Mouse (Mus musculus) neural tube, embryonic 15.5 days (tissue): ENCODE results near the gene Plcb3. TPM values are rescaled to one million over a fixed set of nuclear protein-coding genes. Genes with fewer than 3 reads are reported as not detected.

Experiments
- ATAC-seq: fragments of 200-750 bp; cut with Nextera tagmentation; 2 replicates; pipeline ENCODE4 v1.8.0; 2017; ENCODE audit warnings: mild to moderate bottlenecking, moderate TSS enrichment, moderate library complexity; ENCODE audit not compliant: low FRiP score
- H3K27ac ChIP-seq: fragments of 300-500 bp; sonication (generic); replicated peaks from 2 replicates; pipeline ENCODE4 v1.5.1; 2015; ENCODE audit warnings: mild to moderate bottlenecking, inconsistent platforms
- H3K27me3 ChIP-seq: fragments of 300-500 bp; sonication (generic); replicated peaks from 2 replicates; pipeline ENCODE4 v1.6.1; 2015; ENCODE audit warnings: inconsistent platforms
- H3K36me3 ChIP-seq: fragments of 300-500 bp; sonication (generic); 2 replicates; pipeline ENCODE4 v1.6.1; 2015; ENCODE audit warnings: inconsistent platforms
- H3K4me1 ChIP-seq: fragments of 300-500 bp; sonication (generic); 2 replicates; pipeline ENCODE4 v1.6.1; 2015; ENCODE audit warnings: inconsistent platforms
- H3K4me2 ChIP-seq: fragments of 300-500 bp; sonication (generic); 2 replicates; pipeline ENCODE4 v1.6.1; 2015; ENCODE audit warnings: inconsistent platforms, mild to moderate bottlenecking, moderate library complexity
- H3K4me3 ChIP-seq: fragments of 300-500 bp; sonication (generic); replicated peaks from 2 replicates; pipeline ENCODE4 v1.5.1; 2015; ENCODE audit warnings: mild to moderate bottlenecking, inconsistent platforms
- H3K9ac ChIP-seq: fragments of 300-500 bp; sonication (generic); replicated peaks from 2 replicates; pipeline ENCODE4 v1.6.1; 2015; ENCODE audit warnings: mild to moderate bottlenecking, inconsistent platforms
- H3K9me3 ChIP-seq: fragments of 300-500 bp; sonication (generic); replicated peaks from 2 replicates; pipeline ENCODE4 v1.6.1; 2016; ENCODE audit warnings: inconsistent platforms
- WGBS: fragments of 180-500 bp; shearing (Covaris S2); methylation state at CpG from one replicate; pipeline ENCODE4 v1.1.7; 2015; ENCODE audit warnings: mixed read lengths; 5-methylcytosine and 5-hydroxymethylcytosine counted together
- polyA plus RNA-seq: library from polyadenylated mRNA; unstranded; fragments of >200 nt; fragmentation: Nextera tagmentation; extraction: Ambion mirVana; gene quantifications from 2 replicates; pipeline ENCODE4 v1.2.1, GENCODE M21; 2015

The Plcb3 gene
- polyA plus RNA-seq, 1 experiment from 2014 or later, result 14.1 TPM

DNA sequence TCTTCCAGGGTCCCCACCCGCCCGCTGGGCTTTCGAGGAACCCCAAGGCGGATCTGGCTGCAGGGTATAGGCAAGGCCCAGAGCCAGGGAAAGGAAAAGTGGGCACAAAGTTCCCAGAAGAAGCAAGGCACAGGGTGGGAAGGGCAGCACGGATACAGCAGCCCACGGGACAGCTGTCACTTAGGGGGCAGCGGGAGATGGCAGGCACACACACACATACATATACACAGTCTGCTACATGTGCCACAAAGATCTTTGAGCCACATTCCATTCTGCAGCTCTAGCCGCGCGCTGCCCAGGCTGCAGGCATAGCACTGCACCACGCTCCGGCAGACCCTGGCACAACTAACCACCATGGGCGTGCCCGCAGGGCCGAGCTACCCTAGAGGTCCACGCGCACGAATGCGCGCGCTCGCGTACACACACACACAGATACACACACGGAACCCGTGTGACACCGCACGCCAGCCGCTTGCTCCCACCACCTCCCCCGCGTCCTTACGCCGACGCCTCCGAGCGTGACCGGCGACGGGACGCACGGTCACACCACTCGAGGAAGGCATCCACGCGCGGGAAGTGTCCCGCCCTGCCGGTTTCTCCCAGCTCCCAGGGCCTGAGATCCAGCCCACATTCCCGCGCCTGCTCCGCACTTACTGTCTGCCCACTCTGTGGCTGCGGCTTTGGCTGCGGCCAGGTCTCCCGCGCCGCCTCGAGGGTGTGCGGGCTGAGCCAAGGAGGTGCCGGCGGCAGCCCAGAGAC is 42.7 kb downstream of the Plcb3 start:
- Histone ChIP-seq H3K4me3 (peak overlapping the region; percentile 47), H3K9me3 (no peaks in the 10 kb centered on the region), H3K27ac (peak overlapping the region; percentile 42; the same call in 1 of the 2 replicates), H3K36me3 (0 out of 2 replicates have a peak, but pooled peaks cover 6% of the 10 kb centered on the region), H3K4me1 (peaks cover 29% of the 10 kb centered on the region), H3K27me3 (peaks cover 74% of the 10 kb centered on the region), H3K9ac (peak overlapping the region; percentile 50), H3K4me2 (peak overlapping the region; percentile 76)
- 4% methylated on average over 53 of the region's 58 CpGs for whole genome bisulfite sequencing
- peak; percentile 79 for ATAC-seq

DNA sequence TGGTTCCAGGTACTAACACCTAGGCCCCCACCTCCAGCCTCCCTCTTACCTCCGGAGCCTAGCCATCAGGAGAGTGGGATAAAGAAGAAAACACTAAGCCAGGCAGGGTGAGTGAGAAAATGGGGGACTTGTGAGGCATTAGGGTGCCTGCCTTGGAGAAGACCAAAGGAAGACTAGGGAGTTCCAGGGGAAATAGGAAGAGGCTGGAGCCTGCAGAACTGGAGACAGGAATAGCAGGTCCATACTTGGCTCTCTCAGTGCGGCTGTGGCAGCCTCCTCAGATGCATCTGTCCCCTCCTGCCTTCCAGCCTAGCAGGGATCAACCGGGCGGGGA is 43.2 kb downstream of the Plcb3 start:
- Histone ChIP-seq H3K4me2 (peak overlapping the region; percentile 76), H3K36me3 (0 out of 2 replicates have a peak, but pooled peaks cover 4% of the 10 kb centered on the region), H3K9me3 (no peaks in the 10 kb centered on the region), H3K9ac (0 out of 2 replicates have a peak overlapping the region, but pooled peaks have one; percentile 50), H3K4me3 (peak overlapping the region; percentile 47), H3K27me3 (peaks cover 79% of the 10 kb centered on the region), H3K4me1 (peaks cover 24% of the 10 kb centered on the region), H3K27ac (0 out of 2 replicates have a peak overlapping the region, but pooled peaks have one; percentile 2)
- ATAC-seq, result no peak
- WGBS, result 29% methylated on average over 4 of the region's 4 CpGs

DNA sequence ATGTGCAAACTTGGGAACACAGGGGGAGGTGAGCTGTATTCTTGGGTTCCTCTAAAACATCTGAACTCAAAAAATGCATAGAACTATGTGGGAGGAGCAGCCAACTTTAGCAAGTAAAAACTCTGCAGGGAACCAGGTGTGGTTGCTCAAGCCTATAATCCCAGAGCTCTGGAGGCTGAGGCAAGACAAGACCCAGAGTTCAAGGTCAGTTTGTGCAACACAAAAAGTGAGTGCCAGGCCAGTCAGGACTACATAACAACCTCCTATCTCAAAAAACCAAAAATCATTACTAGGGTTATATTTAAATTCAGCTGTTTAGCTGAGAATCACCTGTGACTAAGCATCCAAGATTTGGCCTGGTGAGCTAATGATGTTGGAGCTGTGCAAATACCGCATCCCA is 44.3 kb downstream of the Plcb3 start:
- H3K4me1 ChIP-seq, result peaks cover 18% of the 10 kb centered on the region
- no peak for ATAC-seq
- H3K4me3 ChIP-seq, result no peak overlapping the region
- H3K4me2 ChIP-seq, result no peak overlapping the region
- no peaks in the 10 kb centered on the region for H3K9me3 ChIP-seq
- 35% methylated on average over 1 of the region's 1 CpGs for WGBS
- no peak overlapping the region for H3K9ac ChIP-seq
- no peak overlapping the region for H3K27ac ChIP-seq
- no peaks in the 10 kb centered on the region for H3K36me3 ChIP-seq
- peaks cover 83% of the 10 kb centered on the region for H3K27me3 ChIP-seq

DNA sequence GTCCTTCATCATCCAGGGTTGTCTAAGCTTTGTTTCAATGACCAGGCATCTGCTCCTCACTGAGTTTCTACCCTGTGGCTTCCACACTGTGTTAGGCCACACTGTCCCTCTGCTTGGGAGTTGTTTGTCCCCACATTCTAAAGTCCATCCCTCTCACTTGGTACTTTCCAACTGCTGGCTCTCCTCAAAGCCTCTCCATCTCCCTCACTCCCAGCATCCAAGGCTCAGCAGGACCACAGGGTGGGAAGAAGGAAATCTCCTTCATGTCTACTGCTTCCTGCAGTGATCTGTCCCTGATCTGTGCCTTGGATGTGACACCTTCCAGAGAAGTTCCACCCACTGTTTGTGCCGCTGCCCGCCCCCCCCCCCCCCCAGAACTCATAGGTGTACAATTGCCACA is 45.3 kb downstream of the Plcb3 start:
- peaks cover 86% of the 10 kb centered on the region for H3K27me3 ChIP-seq
- H3K36me3 ChIP-seq, result no peaks in the 10 kb centered on the region
- WGBS, result 0% methylated on average over 2 of the region's 2 CpGs
- H3K9me3 ChIP-seq, result no peaks in the 10 kb centered on the region
- H3K4me1 ChIP-seq, result peaks cover 21% of the 10 kb centered on the region
- no peak overlapping the region for H3K9ac ChIP-seq
- H3K4me2 ChIP-seq, result no peak overlapping the region
- ATAC-seq, result no peak
- H3K27ac ChIP-seq, result no peak overlapping the region
- no peak overlapping the region for H3K4me3 ChIP-seq

DNA sequence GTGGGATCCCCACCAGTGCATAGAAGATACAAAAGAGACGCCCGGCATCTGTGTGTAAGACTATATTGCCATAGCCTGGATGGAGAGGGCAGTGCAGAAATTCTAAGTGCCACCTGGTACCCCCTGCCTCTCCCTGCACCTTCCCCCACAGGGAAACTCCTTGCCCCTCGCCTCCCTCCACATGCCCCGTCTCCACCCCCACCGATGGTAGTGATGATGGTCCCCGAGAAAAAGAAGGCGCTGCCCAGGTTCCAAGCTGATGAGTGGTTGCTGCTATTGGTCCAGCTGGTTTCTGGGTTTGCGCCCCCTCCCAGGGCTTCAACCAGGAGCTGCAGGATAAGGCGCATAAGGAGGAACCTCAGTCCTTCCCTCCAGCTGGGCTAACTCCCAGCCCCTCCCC is 48.2 kb downstream of the Plcb3 start:
- no peak overlapping the region for H3K4me3 ChIP-seq
- H3K4me1 ChIP-seq, result peaks cover 18% of the 10 kb centered on the region
- H3K4me2 ChIP-seq, result no peak overlapping the region
- no peak for ATAC-seq
- no peaks in the 10 kb centered on the region for H3K9me3 ChIP-seq
- no peak overlapping the region for H3K9ac ChIP-seq
- no peak overlapping the region for H3K27ac ChIP-seq
- H3K27me3 ChIP-seq, result peaks cover 94% of the 10 kb centered on the region
- 16% methylated on average over 7 of the region's 9 CpGs for WGBS
- H3K36me3 ChIP-seq, result no peaks in the 10 kb centered on the region

DNA sequence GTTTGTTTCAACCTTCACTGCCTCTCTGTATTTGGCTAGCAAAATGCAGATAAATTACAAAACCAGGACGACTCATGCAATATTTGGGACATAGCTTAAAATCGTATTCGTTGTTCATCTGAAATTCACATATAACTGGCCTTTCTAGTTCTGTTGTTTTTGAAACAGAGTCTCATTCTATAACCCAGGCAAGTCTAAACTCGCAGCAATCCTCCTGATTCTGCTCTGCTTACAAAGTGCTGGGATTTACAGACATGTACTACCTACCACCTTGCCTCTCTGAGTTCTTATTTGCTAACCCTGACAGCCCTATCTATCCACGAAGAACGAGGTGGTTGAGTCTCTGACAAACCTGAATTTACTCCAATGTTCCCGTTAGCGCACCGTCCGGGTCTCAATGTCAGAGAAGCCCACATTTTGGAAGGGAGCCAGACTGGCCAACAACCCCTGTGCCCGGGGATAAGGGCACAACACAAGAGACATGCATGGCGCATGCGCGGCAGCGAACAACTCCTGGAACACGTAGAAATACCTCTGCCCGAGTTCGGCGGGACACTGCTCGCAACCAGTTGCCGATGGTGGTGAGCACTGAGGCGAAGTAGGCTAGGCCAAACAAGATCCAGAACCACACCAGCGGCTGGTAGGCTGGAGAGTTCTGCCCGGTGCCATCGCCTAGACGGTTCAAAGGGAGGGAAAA is 49.6 kb downstream of the Plcb3 start:
- 17% methylated on average over 26 of the region's 26 CpGs for WGBS
- ATAC-seq, result no peak
- peak overlapping the region; percentile 22; the same call in 1 of the 2 replicates for H3K4me3 ChIP-seq
- H3K4me1 ChIP-seq, result peaks cover 23% of the 10 kb centered on the region
- no peaks in the 10 kb centered on the region for H3K36me3 ChIP-seq
- H3K27me3 ChIP-seq, result peaks cover 86% of the 10 kb centered on the region
- H3K27ac ChIP-seq, result no peak overlapping the region
- no peaks in the 10 kb centered on the region for H3K9me3 ChIP-seq
- peak overlapping the region; percentile 46 for H3K4me2 ChIP-seq
- H3K9ac ChIP-seq, result no peak overlapping the region

DNA sequence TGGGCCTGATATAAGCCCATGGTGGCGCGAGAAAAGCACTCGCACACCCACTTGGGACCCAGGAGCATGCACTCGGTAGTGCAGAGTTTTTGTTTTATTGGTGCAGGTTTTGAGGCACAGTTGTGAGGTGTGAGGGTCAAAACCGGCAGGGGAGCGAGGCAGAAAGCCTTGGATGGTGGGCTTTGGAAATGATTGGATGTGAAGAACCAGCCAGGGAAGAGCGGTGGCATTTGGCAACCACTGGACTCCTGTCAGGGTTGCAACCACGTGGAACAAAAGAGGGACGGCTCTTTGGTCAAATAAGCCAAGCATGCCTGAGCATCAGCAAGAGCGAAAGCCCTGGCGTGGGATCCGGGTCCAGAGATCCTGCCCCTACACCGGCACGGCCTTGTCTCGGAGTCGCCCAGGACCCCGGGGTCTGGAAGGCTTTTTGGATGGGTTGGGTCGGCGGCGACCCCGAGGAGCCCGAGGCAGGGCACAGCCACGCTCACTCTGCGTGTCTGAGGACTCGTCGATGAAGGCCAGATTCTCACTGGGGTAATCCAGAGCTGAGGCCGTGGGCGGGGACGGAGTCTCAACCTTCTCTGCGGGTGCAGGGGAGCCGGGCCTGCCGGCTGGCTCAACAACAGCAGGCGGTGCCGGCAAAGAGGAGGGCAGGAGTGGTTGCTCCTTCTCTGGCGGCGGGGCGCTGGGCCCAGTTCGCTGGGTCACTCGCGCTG is 50.5 kb downstream of the Plcb3 start:
- no peak overlapping the region for H3K9ac ChIP-seq
- ATAC-seq, result no peak
- no peaks in the 10 kb centered on the region for H3K36me3 ChIP-seq
- 7% methylated on average over 38 of the region's 40 CpGs for WGBS
- H3K4me2 ChIP-seq, result peak overlapping the region; percentile 43; the same call in 1 of the 2 replicates
- peak overlapping the region; percentile 3; the same call in 1 of the 2 replicates for H3K4me3 ChIP-seq
- peaks cover 77% of the 10 kb centered on the region for H3K27me3 ChIP-seq
- no peaks in the 10 kb centered on the region for H3K9me3 ChIP-seq
- no peak overlapping the region for H3K27ac ChIP-seq
- peaks cover 27% of the 10 kb centered on the region for H3K4me1 ChIP-seq

DNA sequence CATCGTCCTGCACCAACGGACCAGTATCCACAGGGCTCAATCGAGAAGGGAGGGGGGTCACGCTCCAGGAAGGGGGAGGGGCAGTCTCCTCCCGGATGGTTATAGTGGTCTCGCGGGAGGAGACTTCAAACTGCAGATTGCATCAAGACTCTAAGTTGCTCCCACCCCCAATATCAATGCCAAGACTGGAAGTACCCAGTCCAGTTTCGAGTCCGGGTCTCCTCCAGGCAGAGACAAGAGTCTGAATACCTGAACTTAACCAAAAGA is 51.0 kb downstream of the Plcb3 start, which contains the start of gene Catsperz:
Gene Catsperz (minus strand): TSS at position 74 of the 267 bp plus-strand sequence.
- no peaks in the 10 kb centered on the region for H3K9me3 ChIP-seq
- H3K9ac ChIP-seq, result no peak within 1 kb of the TSS
- ATAC-seq, result no peak
- no peaks in the 10 kb centered on the region for H3K36me3 ChIP-seq
- peaks cover 33% of the 10 kb centered on the region for H3K4me1 ChIP-seq
- H3K4me2 ChIP-seq, result peak within 1 kb of the TSS; percentile 43
- WGBS, result 2% methylated on average over 9 of the region's 9 CpGs
- H3K27ac ChIP-seq, result no peak within 1 kb of the TSS
- peak within 1 kb of the TSS; percentile 19 for H3K4me3 ChIP-seq
- H3K27me3 ChIP-seq, result peaks cover 72% of the 10 kb centered on the region

DNA sequence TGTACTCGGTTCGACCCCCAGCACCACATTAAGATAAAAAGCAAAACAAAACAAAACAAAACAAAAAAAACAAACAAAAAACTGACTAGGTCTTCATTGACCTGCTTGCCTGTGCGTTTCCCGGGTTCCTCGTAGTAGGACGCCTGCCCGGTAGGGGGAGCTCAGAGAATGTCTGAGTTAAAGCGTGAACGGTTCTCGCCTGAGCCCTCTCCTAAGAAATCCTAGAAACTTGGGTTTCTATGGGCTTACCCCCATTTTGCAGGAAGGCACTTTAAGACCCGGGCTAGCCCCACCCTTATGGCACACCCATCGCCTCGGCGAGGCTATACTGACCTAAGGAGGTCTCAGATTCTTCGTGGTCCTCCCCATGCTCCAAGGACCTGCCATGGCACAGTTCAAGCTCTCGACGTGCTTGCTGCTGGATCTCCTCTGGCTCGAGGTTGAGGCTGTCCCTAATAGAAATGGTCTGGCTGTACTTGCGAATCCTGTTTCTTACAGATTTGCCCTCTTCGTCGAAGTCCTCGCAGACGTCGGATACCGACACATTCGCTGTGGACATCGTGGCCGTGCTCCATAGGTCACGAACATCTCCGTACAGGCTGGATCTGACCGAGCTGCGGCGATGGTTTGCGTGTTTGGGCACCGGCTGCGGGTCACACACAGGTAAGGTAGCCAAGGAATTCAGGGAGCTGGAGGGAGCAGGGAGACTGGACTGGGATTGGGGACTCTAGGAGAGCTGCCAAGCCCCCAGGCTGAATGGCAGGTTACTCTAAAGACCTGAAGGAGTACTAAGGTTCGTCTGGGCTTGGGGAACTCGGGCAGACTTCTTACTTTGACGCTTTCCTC is 51.6 kb downstream of the Plcb3 start:
- Histone ChIP-seq H3K4me2 (peak overlapping the region; percentile 43), H3K9ac (no peak overlapping the region), H3K36me3 (no peaks in the 10 kb centered on the region), H3K27ac (no peak overlapping the region), H3K4me1 (peaks cover 38% of the 10 kb centered on the region), H3K4me3 (peak overlapping the region; percentile 19), H3K27me3 (peaks cover 69% of the 10 kb centered on the region), H3K9me3 (no peaks in the 10 kb centered on the region)
- WGBS, result 4% methylated on average over 39 of the region's 39 CpGs
- no peak for ATAC-seq

DNA sequence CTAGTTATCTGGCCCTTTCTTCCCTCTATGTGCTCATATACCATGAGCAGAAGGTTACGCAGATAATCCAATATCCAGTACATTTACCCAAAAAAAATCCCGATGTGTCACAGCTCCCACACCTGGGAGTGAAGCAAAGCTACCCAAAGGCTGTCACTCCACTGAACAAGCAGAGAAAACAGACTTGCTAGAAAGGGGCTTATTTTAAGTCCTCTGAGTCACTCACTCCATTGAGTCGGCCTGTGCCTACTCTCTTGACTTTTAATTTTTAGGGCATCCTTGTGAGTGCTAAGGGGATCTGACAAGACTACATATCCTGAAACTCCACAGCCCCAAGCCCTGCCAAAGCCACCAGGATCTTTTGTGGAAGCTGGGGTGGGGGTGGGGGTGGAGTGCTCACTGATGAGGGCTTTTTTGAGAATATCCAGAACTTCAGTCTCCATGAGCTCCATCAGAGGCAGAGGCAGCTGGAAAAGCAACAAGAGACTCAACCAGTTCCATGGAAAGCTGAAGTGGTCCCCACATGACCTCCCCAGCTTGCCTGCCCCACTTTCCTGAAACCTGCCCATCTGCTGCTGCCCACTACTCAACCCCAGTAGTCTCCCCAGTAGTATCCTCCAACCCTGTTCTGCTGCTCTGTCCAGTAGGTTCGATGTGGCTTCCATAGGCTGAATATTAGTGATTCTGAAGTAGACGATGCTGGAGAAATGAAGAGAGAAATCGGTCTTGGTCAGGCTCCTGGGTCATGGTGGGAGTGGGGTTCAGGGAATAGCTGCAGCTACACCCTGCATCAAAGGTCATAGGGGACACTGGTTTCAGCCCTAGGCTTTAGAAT is 53.2 kb downstream of the Plcb3 start:
- Histone ChIP-seq H3K4me1 (peaks cover 48% of the 10 kb centered on the region), H3K27ac (peak overlapping the region; percentile 62), H3K9me3 (no peaks in the 10 kb centered on the region), H3K27me3 (peaks cover 55% of the 10 kb centered on the region), H3K36me3 (no peaks in the 10 kb centered on the region), H3K4me2 (peak overlapping the region; percentile 89), H3K4me3 (peak overlapping the region; percentile 73; the same call in 1 of the 2 replicates), H3K9ac (no peak overlapping the region)
- 71% methylated on average over 6 of the region's 6 CpGs for WGBS
- ATAC-seq, result no peak
